Mouse (Mus musculus): ENCODE measurements at regions not wholly inside any gene's neighbourhood (a gene's known extent, or its start where the extent isn't known, plus 50 kb on each side); places are given as distances from the start of the nearest gene placed in this dataset.

- peak; percentile 31; the same call in 1 of the 2 replicates for ATAC-seq (replicated peaks; ENCODE audit: poor library complexity)
Measured at GRCm38 (mm10) chr3:106879994-106880393, 53.9 kb upstream of the Olfr266 start.

GRCm38 (mm10) chr3:106903198-106903597 lies 77.1 kb upstream of the Olfr266 start:
- ATAC-seq (replicated peaks; ENCODE audit: poor library complexity): peak; percentile 46; the same call in 1 of the 2 replicates

GRCm38 (mm10) chr3:106906668-106907067 lies 80.6 kb upstream of the Olfr266 start:
- no peak for ATAC-seq (replicated peaks; ENCODE audit: poor library complexity)

GRCm38 (mm10) chr3:106936067-106936466 lies 99.9 kb upstream of the Kcna3 start:
- no peak for ATAC-seq (replicated peaks; ENCODE audit: poor library complexity)

GRCm38 (mm10) chr3:106940095-106940494 lies 95.9 kb upstream of the Kcna3 start:
- ATAC-seq (replicated peaks; ENCODE audit: poor library complexity): peak; percentile 79

DNA sequence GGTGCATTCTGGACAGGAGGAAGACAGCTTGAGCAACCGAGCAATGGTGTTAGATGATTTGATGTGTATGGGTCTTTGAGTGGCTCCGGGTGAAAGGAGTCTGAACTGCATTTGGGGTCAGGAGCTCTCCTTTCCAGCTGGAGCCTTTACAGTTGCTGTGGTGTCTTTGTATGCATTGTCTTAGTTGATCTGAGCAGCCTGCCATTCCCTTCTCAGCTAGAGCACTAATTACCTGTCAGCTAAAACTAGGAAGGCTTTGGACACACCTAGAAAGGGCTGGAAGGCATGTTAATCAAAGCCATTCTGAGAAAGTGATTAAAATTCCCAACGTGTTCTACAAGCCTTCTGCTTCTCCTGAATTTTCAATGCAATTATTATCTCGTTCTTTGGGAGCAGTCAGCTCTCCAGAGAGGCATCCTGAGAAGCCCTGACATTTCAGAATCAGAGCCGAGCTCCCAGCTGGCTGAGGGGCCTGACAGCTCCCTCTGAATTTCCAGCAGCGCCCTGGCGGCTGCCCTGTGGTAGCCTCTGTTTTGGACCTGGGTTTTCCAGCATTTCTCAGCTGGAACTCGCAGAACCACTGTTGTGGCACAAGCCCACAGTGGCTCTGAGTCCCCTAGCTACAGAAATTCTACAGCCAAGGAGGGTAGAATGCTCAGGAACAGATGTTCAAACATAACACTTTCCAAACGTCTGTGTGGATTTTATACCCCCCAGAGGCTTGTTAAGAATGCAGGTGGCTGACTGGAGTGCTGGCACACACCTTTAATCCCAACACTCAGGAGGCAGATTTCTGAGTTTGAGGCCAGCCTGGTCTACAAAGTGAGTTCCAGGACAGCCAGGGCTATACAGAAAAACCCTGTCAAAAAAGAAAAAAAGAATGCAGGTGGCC lies 80.2 kb upstream of the Kcna3 start:
- ATAC-seq (replicated peaks; ENCODE audit: poor library complexity): no peak

- ATAC-seq (replicated peaks; ENCODE audit: poor library complexity): no peak
Measured at GRCm38 (mm10) chr3:106957162-106957895, 78.6 kb upstream of the Kcna3 start.

GRCm38 (mm10) chr3:106958194-106958593 lies 77.8 kb upstream of the Kcna3 start:
- no peak for ATAC-seq (replicated peaks; ENCODE audit: poor library complexity)

DNA sequence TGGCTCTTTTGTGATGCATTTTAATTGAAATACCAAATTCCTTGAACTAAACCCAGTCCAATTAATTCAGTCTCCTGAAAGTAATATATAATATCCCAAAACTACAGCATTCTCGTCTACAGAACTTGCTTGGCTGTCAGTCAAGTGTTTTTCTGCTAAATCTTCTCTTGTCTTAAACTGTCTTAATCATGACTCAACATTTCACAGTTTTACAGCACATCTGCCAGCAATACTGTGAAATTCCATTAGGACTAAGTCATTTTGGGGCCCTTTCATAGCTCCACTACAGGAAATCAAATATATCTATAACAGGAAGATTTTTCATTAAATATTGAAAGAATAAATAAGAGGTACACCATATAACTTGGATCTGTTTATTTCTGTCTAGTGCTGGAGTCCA lies 75.4 kb upstream of the Kcna3 start:
- ATAC-seq (replicated peaks; ENCODE audit: poor library complexity): no peak

- ATAC-seq (replicated peaks; ENCODE audit: poor library complexity): peak; percentile 65
Measured at GRCm38 (mm10) chr3:106962466-106962865, 73.5 kb upstream of the Kcna3 start.

- no peak for ATAC-seq (replicated peaks; ENCODE audit: poor library complexity)
Measured at GRCm38 (mm10) chr3:106966198-106966597, 69.8 kb upstream of the Kcna3 start.

DNA sequence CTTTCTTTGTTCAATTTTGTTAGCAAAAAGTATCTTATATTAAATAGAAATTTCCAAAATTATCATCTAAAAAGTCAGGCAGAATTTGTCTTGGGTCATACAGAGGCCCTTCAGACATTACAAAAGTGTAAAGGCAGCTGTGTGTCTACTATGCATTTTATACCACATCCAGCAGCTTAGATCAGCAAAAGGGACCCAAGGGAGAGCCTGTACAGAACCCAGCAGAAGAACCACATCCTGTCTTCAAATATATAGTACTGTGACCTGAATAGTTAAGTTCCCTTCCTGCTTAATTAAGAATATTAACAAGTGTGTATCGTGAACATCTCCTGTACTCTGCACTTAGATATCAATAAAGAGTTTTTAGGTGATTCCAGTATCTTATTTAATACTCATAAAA lies 68.5 kb upstream of the Kcna3 start:
- ATAC-seq (replicated peaks; ENCODE audit: poor library complexity): no peak

GRCm38 (mm10) chr3:106974114-106974789 lies 61.7 kb upstream of the Kcna3 start:
- no peak for ATAC-seq (replicated peaks; ENCODE audit: poor library complexity)

DNA sequence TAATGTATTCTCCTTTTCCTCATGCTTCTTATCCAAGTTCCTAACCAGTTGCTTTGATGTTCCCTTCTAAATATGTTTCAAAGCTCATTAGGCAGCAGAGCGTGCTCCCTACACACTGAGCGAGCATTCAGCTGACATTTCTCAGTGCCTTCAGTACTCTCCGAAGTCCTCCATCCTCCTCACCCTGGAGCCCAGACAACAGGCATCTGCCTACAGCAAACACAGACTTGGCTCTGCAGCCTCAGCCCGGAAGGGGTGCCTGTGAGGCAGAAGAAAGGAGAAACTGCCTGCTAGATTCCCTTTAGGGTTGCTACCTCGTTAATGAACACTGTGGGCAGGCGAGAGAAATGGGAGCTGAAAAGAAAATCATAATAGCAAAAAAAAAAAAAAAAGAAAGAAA lies 57.2 kb upstream of the Kcna3 start:
- no peak for ATAC-seq (replicated peaks; ENCODE audit: poor library complexity)

DNA sequence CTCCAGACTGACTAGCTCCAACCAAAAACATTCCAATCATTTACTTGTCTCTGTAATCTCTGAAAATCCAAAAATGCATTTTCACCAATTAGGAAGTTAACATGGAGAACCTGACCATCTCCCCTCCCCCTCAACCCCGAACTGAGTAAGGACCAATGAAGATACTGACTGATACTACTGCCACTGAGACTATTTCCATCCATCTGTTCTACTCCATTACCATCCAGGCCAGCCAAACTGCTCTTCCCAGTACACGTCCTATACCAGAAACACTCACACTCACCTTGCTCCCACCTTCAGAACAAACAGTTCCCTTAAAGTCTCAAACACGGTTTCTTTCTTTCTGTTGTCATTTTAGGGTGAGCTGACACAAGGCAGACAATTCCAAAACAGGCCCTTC lies 55.1 kb upstream of the Kcna3 start:
- no peak for ATAC-seq (replicated peaks; ENCODE audit: poor library complexity)

DNA sequence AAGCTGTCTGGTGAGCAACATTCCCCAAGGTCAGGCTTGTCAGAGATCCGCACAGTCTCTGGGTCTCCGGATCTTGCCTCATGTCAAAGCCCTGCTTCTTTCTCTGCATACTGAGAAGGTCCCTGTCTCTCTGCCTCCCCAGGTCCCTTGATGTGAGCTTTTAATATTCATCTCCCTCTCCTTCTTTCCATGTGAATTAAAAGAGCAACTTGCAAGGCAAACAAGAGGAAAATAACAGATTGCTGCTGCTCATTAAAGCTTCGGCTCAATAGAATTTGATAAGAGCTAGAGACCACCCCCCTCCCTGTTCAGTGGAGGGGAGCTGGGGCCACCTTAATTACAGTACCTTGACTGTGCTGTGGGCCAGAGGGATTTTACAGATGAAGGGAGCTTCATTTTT lies 54.6 kb upstream of the Kcna3 start:
- no peak for ATAC-seq (replicated peaks; ENCODE audit: poor library complexity)

GRCm38 (mm10) chr3:106984231-106984630 lies 51.7 kb upstream of the Kcna3 start:
- no peak for ATAC-seq (replicated peaks; ENCODE audit: poor library complexity)

Measured in megakaryocyte progenitor cell, adult 5-6 weeks (primary cell).